Mouse (Mus musculus) gastrocnemius, adult 2 months (tissue): ENCODE measurements around the gene Tmem147. TPM values are rescaled to one million over a fixed set of nuclear protein-coding genes. Genes with fewer than 3 reads are reported as not detected.
"Not testable (repeated sequence)": the region's sequence is repeated elsewhere in the genome, so short reads cannot be mapped to it uniquely, and the experiment has no call there.

Experiments
- DNase-seq: peaks from one replicate; pipeline ENCODE4 v3.0.0; 2022
- H3K27ac ChIP-seq: fragments of 200-600 bp; 2 replicates; pipeline ENCODE4 v1.8.1; 2022; ENCODE audit warnings: mild to moderate bottlenecking
- H3K4me3 ChIP-seq: fragments of 200-600 bp; 2 replicates; pipeline ENCODE4 v1.8.1; 2022; ENCODE audit warnings: mild to moderate bottlenecking, moderate library complexity
- CTCF ChIP-seq: fragments of 200-600 bp; IDR thresholded peaks from 2 replicates; pipeline ENCODE4 v1.8.1; 2022; ENCODE audit warnings: antibody characterized with exemption, mild to moderate bottlenecking, moderate library complexity
- intact Hi-C: fragments of 180-260 bp; cut with DNase I; formaldehyde crosslinking; loops from one replicate; pipeline ENCODE4 v1.15.1; 2025
- total RNA-seq, 2 experiments: library from RNA; stranded (reverse); gene quantifications; 2 replicates each; pipeline ENCODE4 v1.2.3; 2021

Tmem147 gene
- total RNA-seq, 2 experiments from 2014 or later = 232 to 255 TPM

GRCm38 (mm10) chr7:30749824-30750606, 20.7 kb upstream of the Tmem147 start:
- no peak for TF ChIP-seq CTCF
- Histone ChIP-seq H3K4me3 (no peak overlapping the region), H3K27ac (no peak overlapping the region)
- DNase-seq = no peak
- intact Hi-C loops = no loop called here

DNA sequence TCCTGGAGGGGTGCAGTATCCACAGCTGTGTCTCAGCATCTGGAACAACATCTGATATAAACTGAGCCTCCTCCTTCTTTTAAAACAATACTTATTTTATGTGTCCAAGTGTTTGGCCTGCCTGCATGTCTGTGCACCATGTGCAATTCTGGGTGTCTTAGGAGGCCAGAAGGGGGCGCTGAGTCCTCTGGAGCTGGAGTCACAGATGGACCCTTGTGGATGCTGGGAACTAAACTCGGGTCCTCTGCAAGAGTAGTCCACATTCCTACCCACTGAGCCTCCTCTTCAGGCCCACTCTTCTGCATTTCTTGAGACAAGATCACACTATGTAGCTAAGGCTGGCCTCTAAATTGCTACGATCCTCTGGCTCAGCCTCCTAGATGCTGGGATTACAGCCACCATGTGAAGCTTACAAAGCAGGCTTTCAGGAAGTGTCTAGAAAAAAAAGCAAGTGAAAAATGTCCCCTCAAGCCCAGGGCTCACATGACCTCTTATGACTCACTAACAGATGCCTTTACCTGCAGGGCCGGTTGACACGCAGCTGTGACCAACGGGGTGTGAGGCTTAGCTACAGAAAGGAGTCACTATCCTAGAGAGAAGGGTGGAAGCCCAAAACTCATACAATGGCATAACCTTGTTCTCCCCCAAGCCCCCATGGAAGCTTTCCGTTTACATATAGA, 18.3 kb upstream of the Tmem147 start:
- no peak for TF ChIP-seq CTCF
- intact Hi-C loops = no loop called here
- DNase-seq = no peak
- Histone ChIP-seq H3K4me3 (no peak overlapping the region), H3K27ac (no peak overlapping the region)

DNA sequence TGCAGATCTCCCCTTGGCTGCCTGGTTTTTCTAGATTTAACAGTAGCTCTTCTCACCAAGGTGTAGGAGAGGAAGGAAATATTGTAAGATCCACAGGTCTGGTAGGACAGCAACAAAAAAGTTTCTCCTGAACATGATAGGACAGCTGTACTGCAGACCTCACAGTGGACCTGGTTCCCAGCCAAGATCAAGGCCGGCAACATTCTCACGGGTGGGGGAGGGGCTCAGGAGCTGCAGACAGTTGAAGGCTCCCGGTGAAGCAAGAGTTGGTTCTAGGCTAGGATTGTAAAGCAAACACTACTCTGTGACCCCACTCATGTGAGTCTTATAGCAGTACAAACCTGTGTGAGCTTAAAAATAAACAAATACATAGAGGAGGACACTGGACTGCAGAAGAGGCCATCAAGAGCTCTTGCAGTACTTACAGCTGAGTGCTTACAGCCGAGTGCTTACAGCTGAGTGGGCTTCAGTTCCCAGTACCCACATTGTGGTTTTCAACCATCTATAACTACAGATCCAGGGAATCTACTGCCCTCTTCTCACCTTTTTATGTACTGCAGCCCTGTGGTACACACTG, 14.8 kb upstream of the Tmem147 start:
- intact Hi-C loops = no loop called here
- no peak overlapping the region for H3K4me3 ChIP-seq
- H3K27ac ChIP-seq = no peak overlapping the region
- peak; percentile 52 for DNase-seq
- no peak for TF ChIP-seq CTCF

- intact Hi-C loops, H3K27ac ChIP-seq, DNase-seq, H3K4me3 ChIP-seq: not testable (repeated sequence)
Observed at GRCm38 (mm10) chr7:30743617-30744016, 14.3 kb upstream of the Tmem147 start, which contains the start of gene Gapdhs. TSS of gene Gapdhs (minus strand) at chr7:30743681.

DNA sequence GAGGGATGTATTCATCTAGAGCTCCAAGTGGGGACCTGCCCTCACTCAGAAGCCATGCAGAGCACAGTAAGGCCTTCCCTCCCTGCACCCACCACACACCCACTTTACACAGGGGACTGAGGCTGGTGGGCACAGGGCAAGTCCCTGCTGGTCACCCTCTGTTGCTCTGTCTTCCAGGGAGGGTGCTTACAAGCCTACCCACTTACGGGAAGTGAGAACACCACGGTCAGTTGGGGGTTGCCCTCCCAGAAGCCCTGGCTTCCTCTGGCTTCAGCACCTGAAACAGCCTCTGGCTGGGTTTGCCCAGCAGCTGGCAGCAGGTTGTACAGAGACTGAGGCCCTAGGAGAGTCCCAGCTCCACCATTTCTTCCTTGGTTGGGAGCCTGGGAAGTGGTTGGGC, 13.2 kb upstream of the Tmem147 start:
- H3K27ac ChIP-seq, H3K4me3 ChIP-seq, DNase-seq, intact Hi-C loops: not testable (repeated sequence)

- Histone ChIP-seq H3K27ac (no peak overlapping the region), H3K4me3 (no peak overlapping the region)
- no peak for DNase-seq
- no peak for TF ChIP-seq CTCF
- intact Hi-C loops = no loop called here
Observed at GRCm38 (mm10) chr7:30736211-30736610, 6.9 kb upstream of the Tmem147 start.

GRCm38 (mm10) chr7:30730064-30730722, 853 bp upstream of the Tmem147 start:
- DNase-seq, intact Hi-C loops: not testable (repeated sequence)
- H3K27ac ChIP-seq = peak overlapping the region; percentile 92
- peak overlapping the region; percentile 96 for H3K4me3 ChIP-seq

DNA sequence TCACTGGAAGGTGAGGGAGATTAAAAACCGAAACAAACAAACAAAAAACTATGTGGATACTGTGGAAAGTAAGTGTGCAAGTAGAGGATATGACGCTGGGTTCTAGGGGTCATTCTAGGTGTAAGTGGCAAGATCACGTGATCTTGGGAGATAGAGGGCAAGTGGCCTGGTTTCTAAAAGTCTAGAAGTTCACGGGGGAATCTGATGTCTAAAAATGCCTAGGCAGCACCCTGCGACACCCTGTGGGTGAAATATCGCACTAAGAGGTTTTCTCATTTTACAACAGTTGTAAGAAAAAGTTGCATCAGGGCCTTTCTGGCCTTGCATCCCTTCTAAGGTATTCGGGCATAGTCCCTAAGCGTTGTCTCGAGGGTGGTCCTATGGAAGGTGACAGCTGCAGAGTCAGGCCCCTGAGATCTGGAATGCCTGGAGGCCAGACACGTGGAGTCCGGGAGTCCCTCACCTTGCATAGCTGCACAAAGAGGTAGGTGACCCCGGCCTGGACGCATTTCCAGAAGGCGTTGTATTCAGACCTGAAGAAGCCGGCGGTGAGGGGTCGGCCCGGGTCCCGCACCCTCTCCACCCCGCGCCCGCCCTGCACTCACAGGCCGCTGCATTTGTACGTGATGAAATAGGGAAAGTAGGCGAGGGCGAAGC, 473 bp downstream of the Tmem147 start:
- H3K4me3 ChIP-seq = peak overlapping the region; percentile 96
- no peak for DNase-seq
- TF ChIP-seq CTCF = no peak
- peak overlapping the region; percentile 92 for H3K27ac ChIP-seq
- intact Hi-C loops = loop anchor here (2.0 to 5.0 kb wide), 2 partner anchors 77 to 406 kb away; partner anchors contain the start of genes Rbm42 and Sdhaf1

DNA sequence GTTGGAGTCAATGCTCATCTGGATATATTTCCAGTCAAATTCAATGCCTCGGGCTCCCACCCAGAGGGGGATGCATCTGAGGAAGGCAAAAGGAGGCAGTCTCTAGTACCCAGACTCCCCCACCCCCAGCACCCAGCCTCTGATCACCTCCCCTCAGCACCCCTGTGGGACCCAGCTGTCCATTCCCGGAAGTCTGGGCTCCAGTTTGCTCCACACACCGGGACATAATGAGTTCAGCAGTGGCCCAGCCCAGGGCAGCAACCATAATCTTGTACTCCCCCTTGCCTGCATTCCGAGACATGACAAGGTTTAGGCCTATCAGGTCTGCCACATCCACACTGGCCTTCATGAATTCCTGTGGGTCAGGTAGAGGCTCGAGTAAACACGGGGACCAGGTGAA, 1.1 kb downstream of the Tmem147 start:
- Histone ChIP-seq H3K4me3 (peak overlapping the region; percentile 96), H3K27ac (peak overlapping the region; percentile 92)
- intact Hi-C loops = loop anchor here (2.0 to 5.0 kb wide), 2 partner anchors 76 to 405 kb away; partner anchors contain the start of genes Rbm42 and Sdhaf1
- no peak for DNase-seq
- TF ChIP-seq CTCF = no peak

- Histone ChIP-seq H3K4me3 (no peak overlapping the region), H3K27ac (no peak overlapping the region)
- no peak for TF ChIP-seq CTCF
- intact Hi-C loops = no loop called here
- DNase-seq = no peak
Observed at GRCm38 (mm10) chr7:30723274-30723953, 5.9 kb downstream of the Tmem147 start.

- DNase-seq = no peak
- intact Hi-C loops = no loop called here
- TF ChIP-seq CTCF = no peak
- Histone ChIP-seq H3K27ac (no peak overlapping the region), H3K4me3 (no peak overlapping the region)
Observed at GRCm38 (mm10) chr7:30721286-30721685, 8.1 kb downstream of the Tmem147 start.

- intact Hi-C loops = no loop called here
- Histone ChIP-seq H3K27ac (no peak overlapping the region), H3K4me3 (no peak overlapping the region)
- no peak for TF ChIP-seq CTCF
- DNase-seq = no peak
Observed at GRCm38 (mm10) chr7:30719669-30720068, 9.7 kb downstream of the Tmem147 start.
